Mouse (Mus musculus) stomach, postnatal 0 days (tissue): ENCODE measurements around the gene Mfsd5.

Experiments
- CTCF ChIP-seq: IDR thresholded peaks from 2 replicates; pipeline ENCODE4 v1.5.1; 2016; ENCODE audit warnings: antibody characterized with exemption, low read depth, mild to moderate bottlenecking, moderate library complexity
- EP300 ChIP-seq: optimal IDR thresholded peaks from 2 replicates; pipeline ENCODE3; 2016; ENCODE audit warnings: antibody characterized with exemption

- TF ChIP-seq CTCF (no peak), EP300 (no peak)
Measured at GRCm38 (mm10) chr15:102270274-102270960, 8.8 kb upstream of the Mfsd5 start, which contains the start of gene Gm9918.
